Mouse (Mus musculus): ENCODE measurements around the gene Crip1. TPM values are rescaled to one million over a fixed set of nuclear protein-coding genes. Genes with fewer than 3 reads are reported as not detected.
"Not testable (repeated sequence)": the region's sequence is repeated elsewhere in the genome, so short reads cannot be mapped to it uniquely, and the experiment has no call there.

Gene Crip1
- total RNA-seq, 2 experiments from 2014 or later: 301 to 312 TPM

DNA sequence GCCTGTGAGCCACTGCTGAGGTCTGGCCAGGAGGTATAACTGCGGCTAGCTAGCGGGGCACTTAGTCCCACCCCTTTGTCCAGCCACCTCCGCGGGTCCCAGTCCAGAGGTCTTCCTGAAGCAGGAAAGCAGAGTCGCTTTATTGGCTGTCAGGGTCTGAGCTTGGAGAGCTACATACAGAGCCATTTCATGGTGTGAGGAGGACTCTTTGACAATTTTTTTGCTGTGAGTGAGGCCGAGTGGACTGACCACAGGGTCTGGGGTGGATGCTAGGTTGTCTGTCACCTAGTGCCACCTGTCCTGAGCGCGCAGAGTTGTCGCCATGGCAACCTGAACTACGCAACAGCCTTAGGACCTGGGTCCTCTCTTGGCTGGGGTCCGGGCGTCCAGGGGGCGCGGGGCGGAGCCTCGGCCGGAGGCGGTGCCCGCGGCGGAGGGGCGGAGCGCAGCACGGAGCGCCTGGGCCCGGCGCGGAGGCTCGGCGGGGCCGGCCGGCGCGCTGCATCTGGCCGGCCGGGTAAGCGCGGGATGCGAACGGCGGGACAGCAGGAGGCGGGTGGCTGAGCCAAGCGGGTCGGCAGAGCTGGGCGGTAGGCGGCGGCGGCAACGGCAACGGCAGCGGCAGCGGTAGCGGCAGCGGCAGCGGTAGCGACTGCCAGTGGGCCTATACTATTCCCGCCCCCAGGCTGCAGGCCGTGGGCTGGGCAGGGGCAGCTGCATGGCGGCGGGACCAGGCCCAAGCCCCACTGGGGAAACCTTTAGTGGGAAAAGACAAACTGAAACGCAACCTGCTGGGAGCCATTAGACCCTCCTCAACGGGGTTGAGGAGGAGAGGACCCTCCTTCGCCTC lies 39.6 kb downstream of the Crip1 start, which contains the start of gene Tmem121:
TSS of gene Tmem121 (plus strand) at position 489 of the 850 bp plus-strand sequence.
- no peak for DNase-seq

DNA sequence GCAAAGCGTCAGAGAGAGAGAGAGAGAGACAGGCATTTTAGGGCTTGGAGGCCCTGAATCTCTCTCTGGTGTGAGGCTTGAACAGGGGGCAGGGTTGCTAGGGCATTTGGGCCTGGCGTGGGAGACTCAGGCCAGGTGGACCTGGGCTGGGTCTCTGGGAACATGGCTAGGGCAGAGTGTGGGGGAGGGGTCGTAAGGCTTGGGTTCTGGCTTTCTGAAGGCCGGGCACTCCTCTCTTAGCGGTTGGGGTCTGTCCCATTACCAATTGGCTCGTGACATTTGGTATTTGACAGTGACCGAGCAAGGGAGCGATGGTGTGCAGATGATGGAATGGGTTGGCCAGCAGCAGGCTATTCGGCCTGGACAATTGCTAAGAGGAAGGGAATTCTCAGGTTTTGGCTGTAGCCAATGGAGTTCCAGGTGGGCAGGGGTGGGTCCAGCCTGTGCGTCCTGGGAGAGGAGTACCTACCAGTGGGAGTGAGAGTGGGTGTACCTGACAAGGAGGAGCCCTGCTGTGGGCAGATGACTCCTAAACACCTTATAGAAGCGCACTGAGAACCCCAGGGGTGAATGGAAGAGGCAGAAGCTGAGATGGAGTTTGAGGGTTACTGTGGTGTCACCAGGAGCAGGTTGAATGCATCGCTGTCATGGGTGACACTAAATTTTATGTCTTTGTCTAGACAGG lies 40.4 kb downstream of the Crip1 start:
- DNase-seq: no peak

GRCm38 (mm10) chr12:113187011-113187375 lies 40.9 kb downstream of the Crip1 start:
- DNase-seq: no peak

DNA sequence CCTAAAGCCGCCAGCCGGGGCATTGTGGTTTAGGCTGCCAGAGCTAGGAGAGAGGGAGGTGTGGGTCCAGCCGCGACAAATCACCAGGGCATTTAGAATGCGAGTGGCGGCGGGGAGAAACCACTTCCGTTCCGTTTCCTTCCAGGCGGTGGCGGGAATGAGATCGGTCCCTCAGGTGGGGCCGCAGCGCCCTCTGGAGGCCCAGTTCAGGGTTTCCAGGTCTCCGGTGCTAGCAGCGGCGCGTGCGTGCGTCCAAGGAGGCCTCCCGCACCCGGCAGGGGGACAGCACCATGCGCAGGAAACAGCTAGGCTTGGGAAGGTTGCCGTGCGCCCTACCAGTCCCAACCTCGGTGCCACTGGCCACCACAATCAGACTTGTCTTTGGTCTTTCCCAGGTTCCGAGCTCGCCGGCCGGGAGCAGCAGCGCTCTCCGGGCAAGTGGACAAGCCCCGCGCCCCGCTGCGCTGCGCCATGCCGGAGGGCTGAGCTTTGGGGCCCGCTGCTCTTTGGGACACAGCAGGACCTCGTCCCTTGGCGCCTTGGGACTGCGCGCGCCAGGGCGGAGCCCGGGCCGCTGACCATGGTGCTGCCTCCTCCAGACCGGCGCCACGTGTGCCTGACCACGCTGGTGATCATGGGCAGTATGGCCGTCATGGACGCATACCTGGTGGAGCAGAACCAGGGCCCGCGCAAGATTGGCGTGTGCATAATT lies 41.6 kb downstream of the Crip1 start:
- DNase-seq: peak; percentile 83

DNA sequence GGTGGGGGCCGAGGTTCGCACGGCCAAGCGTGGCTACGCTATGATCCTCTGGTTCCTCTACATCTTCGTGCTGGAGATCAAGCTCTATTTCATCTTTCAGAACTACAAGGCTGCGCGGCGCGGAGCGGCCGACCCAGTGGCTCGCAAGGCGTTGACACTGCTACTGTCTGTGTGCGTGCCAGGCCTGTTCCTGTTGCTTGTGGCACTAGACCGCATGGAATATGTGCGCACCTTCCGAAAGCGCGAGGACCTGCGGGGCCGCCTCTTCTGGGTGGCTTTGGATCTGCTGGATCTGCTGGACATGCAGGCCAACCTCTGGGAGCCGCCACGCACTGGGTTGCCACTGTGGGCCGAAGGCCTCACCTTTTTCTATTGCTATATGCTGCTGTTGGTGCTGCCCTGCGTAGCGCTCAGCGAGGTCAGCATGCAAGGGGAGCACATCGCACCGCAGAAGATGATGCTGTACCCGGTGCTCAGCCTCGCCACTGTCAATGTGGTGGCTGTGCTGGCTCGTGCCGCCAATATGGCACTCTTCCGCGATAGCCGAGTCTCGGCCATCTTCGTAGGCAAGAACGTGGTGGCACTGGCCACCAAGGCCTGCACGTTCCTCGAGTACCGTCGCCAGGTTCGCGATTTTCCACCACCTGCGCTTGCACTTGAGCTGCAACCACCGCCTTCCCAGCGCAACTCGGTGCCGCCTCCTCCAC lies 42.4 kb downstream of the Crip1 start:
- DNase-seq: no peak

DNA sequence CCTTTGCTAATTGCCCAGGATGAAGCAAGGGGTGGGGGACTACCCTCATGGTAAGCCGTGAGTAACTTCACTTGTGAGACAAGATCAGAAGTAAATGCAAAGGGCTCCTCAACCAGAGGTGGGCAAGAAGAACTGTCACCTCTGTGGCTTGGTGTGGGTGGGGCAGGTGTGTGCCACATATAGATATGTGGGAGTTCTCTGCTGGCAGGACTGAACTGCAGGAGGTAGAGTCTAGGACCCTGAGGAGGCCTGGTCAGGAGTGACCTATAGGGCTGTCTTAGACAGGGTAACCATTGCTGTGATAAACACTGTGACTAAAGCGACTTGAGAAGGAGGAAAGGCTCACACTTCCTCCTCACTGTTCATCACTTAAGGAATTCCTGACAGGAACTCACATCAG lies 47.3 kb downstream of the Crip1 start:
- DNase-seq: no peak

- not testable (repeated sequence) for DNase-seq
Measured at GRCm38 (mm10) chr12:113199132-113199531, 53.0 kb downstream of the Crip1 start.

DNA sequence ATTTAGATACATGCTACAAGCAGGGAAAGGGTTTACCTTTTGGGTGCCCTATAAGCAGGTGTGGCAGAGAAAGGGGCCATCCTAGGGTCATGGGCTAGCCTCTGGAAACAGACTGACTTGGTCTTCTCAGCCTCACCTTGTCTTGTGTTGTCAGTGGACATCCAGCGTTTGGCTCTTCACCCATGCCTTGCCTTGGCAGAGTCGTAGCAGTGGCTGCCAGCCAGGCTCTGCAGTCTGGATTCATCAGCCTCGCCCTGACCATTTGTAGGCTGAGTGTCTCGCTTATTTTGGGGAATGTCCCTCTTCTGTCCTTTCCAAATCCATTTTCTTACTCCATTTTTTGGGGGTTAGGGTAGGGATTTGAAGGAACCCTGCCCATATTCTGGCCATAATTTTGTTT lies 55.2 kb downstream of the Crip1 start:
- DNase-seq: no peak

- DNase-seq: no peak
Measured at GRCm38 (mm10) chr12:113202008-113202407, 55.9 kb downstream of the Crip1 start.

Other genes starting within 250 kb of the Crip1 start
- 10 to 100 TPM; 29.1 to 29.2 TPM for gene Jag2, start 216.5 kb upstream of the Crip1 start, total RNA-seq (2021)
- 10 to 100 TPM; 10.3 to 15.7 TPM for gene Nudt14, start 204.2 kb upstream of the Crip1 start, total RNA-seq (2021)
- 10 to 100 TPM; 26.0 to 28.1 TPM for gene Btbd6, start 169.8 kb upstream of the Crip1 start, total RNA-seq (2021)
- gene Brf1, start 145.6 kb upstream of the Crip1 start, total RNA-seq (2021): 10 to 100 TPM; 38.3 to 40.8 TPM
- gene Pacs2, start 131.8 kb upstream of the Crip1 start, total RNA-seq (2021): 10 to 100 TPM; 31.8 to 33.4 TPM
- under 1 TPM in 1 of 2 experiments, not detected in 1; 0.29 TPM for gene Tex22, start 71.8 kb upstream of the Crip1 start, total RNA-seq (2021)
- 10 to 100 TPM; 55.2 to 61.3 TPM for gene Mta1, start 48.0 kb upstream of the Crip1 start, total RNA-seq (2021)
- 1,000 to 10,000 TPM; 1,189 to 1,285 TPM for gene Crip2, start 6.1 kb upstream of the Crip1 start, total RNA-seq (2021)
- gene Tedc1, start 10.1 kb downstream of the Crip1 start, total RNA-seq (2021): 10 to 100 TPM in 1 of 2 experiments, 1 to 10 TPM in 1; 9.4 to 10.3 TPM
- 1 to 10 TPM; 1.4 to 1.5 TPM for gene Tmem121, start 39.6 kb downstream of the Crip1 start, total RNA-seq (2021)